9 mouse cellular contexts compared by ENCODE assay signal in genomic region chr3:131245766-131246578, GRCm38 (mm10). TPM values are rescaled to one million over a fixed set of nuclear protein-coding genes. Genes with fewer than 3 reads are reported as not detected.
DNase-seq lines count a peak whose midpoint lies in the region; ATAC-seq and TF ChIP-seq lines count a peak whose summit lies in the region.
"Had no signal": no experiment of that assay in that cellular context is flagged by ENCODE, and none has a peak within 500 bp of the region (broad histone marks: within the 10 kb centered on the region; RNA-seq: fewer than 3 reads in every experiment).

No protein-coding gene starts in this region.

- no peaks in the 10 kb centered on the region for H3K9me3 ChIP-seq in limb, embryonic 13.5 days
- H3K9me3 ChIP-seq in midbrain, postnatal 0 days (ENCODE audit: low read length) = no peaks in the 10 kb centered on the region
- no peaks in the 10 kb centered on the region for H3K9me3 ChIP-seq in stomach, embryonic 14.5 days (ENCODE audit: control insufficient read depth, low read depth, low read length)
- H3K9me3 ChIP-seq: embryonic facial prominence, embryonic 15.5 days had no signal

- intact Hi-C loops in heart, adult 2 months (cut with DNase I) = no loop called here

- DNase-seq in A20 (ENCODE audit: low read depth, low spot score) = peak; percentile 73
- peak; percentile 76 for DNase-seq in adrenal gland, adult 2 months
- peak; percentile 89 for DNase-seq in embryo, embryonic 10.5 days (ENCODE audit: low spot score)
- DNase-seq in heart, adult 2 months = peak; percentile 56 to 69
- peak; percentile 68 to 71 for DNase-seq in kidney, adult 8-10 months
- peak; percentile 89 for DNase-seq in midbrain, postnatal 0 days (ENCODE audit: low spot score)

- no peak for TF ChIP-seq POLR2A in heart, adult 2 months (IDR thresholded peaks at IDR 0.05; ENCODE audit: insufficient read depth, low read depth, low read length)

- no peaks in the 10 kb centered on the region for H3K79me2 ChIP-seq in heart, adult 2 months (replicated peaks; ENCODE audit: control insufficient read depth, insufficient read depth, low read length)

- 44% methylated on average over 11 of the region's 11 CpGs for WGBS in heart, adult 2 months
- WGBS in limb, embryonic 13.5 days = 57% methylated on average over 11 of the region's 11 CpGs
- 60% methylated on average over 11 of the region's 11 CpGs for WGBS in midbrain, postnatal 0 days
- 59% methylated on average over 11 of the region's 11 CpGs for WGBS in stomach, embryonic 14.5 days

- no peak overlapping the region for H3K4me2 ChIP-seq in limb, embryonic 13.5 days (replicated peaks)
- H3K4me2 ChIP-seq in midbrain, postnatal 0 days (ENCODE audit: low read depth, low read length, poor library complexity, severe bottlenecking) = no peak overlapping the region
- H3K4me2 ChIP-seq in stomach, embryonic 14.5 days (replicated peaks; ENCODE audit: low read depth, low read length) = no peak overlapping the region
- H3K4me2 ChIP-seq: embryonic facial prominence, embryonic 15.5 days had no signal

- H3K4me3 ChIP-seq in heart, adult 2 months = no peak overlapping the region
- no peak overlapping the region for H3K4me3 ChIP-seq in limb, embryonic 13.5 days
- H3K4me3 ChIP-seq in midbrain, postnatal 0 days (ENCODE audit: low read depth, low read length) = no peak overlapping the region
- H3K4me3 ChIP-seq in stomach, embryonic 14.5 days (ENCODE audit: low read depth, low read length) = no peak overlapping the region
- H3K4me3 ChIP-seq: embryonic facial prominence, embryonic 15.5 days had no signal

- no peak overlapping the region for H3K9ac ChIP-seq in heart, adult 2 months (ENCODE audit: low read depth, low read length)
- H3K9ac ChIP-seq in limb, embryonic 13.5 days = no peak overlapping the region
- no peak overlapping the region for H3K9ac ChIP-seq in midbrain, postnatal 0 days (replicated peaks; ENCODE audit: low read length, poor library complexity, severe bottlenecking)
- no peak overlapping the region for H3K9ac ChIP-seq in stomach, embryonic 14.5 days (replicated peaks; ENCODE audit: low read depth, low read length)
- H3K9ac ChIP-seq: embryonic facial prominence, embryonic 15.5 days had no signal

- peak overlapping the region; percentile 85 for H3K27ac ChIP-seq in heart, adult 2 months
- H3K27ac ChIP-seq in limb, embryonic 13.5 days = no peak overlapping the region
- H3K27ac ChIP-seq in midbrain, postnatal 0 days (ENCODE audit: low read depth, low read length) = no peak overlapping the region
- no peak overlapping the region for H3K27ac ChIP-seq in stomach, embryonic 14.5 days (ENCODE audit: low read length)
- H3K27ac ChIP-seq: embryonic facial prominence, embryonic 15.5 days had no signal

- H3K27me3 ChIP-seq in heart, adult 2 months (ENCODE audit: control insufficient read depth, insufficient read depth, low read length) = no peaks in the 10 kb centered on the region
- no peaks in the 10 kb centered on the region for H3K27me3 ChIP-seq in limb, embryonic 13.5 days
- H3K27me3 ChIP-seq in midbrain, postnatal 0 days (ENCODE audit: insufficient read depth, low read length) = no peaks in the 10 kb centered on the region
- no peaks in the 10 kb centered on the region for H3K27me3 ChIP-seq in stomach, embryonic 14.5 days (ENCODE audit: control insufficient read depth, insufficient read depth, low read length)
- H3K27me3 ChIP-seq: embryonic facial prominence, embryonic 15.5 days had no signal

- H3K36me3 ChIP-seq in heart, adult 2 months (ENCODE audit: control insufficient read depth, insufficient read depth, low read length) = no peaks in the 10 kb centered on the region
- H3K36me3 ChIP-seq in limb, embryonic 13.5 days = peaks cover 73% of the 10 kb centered on the region
- no peaks in the 10 kb centered on the region for H3K36me3 ChIP-seq in midbrain, postnatal 0 days (ENCODE audit: insufficient read depth, low read length)
- H3K36me3 ChIP-seq in stomach, embryonic 14.5 days (ENCODE audit: control insufficient read depth, insufficient read depth, low read length) = peaks cover 26% of the 10 kb centered on the region; the same call in 1 of the 2 replicates

- peaks cover 9% of the 10 kb centered on the region for H3K4me1 ChIP-seq in heart, adult 2 months (ENCODE audit: control insufficient read depth, insufficient read depth, low read length)
- H3K4me1 ChIP-seq in limb, embryonic 13.5 days = peaks cover 12% of the 10 kb centered on the region; the same call in 1 of the 2 replicates
- no peaks in the 10 kb centered on the region for H3K4me1 ChIP-seq in midbrain, postnatal 0 days (ENCODE audit: insufficient read depth, low read length)
- H3K4me1 ChIP-seq in stomach, embryonic 14.5 days (ENCODE audit: control insufficient read depth, insufficient read depth, low read length) = no peaks in the 10 kb centered on the region

- 0 out of 2 replicates have a peak, but pooled peaks have one; percentile 60 for ATAC-seq in limb, embryonic 13.5 days (ENCODE audit: low FRiP score, low read depth)
- ATAC-seq in midbrain, postnatal 0 days (ENCODE audit: low FRiP score) = peak; percentile 75
- peak; percentile 57; the same call in 1 of the 2 replicates for ATAC-seq in stomach, embryonic 14.5 days (ENCODE audit: insufficient number of reproducible peaks, insufficient read depth, low FRiP score, low read depth)

- TF ChIP-seq CTCF in heart, adult 2 months (IDR thresholded peaks at IDR 0.05) = peak; percentile 71
- peak; percentile 95 for TF ChIP-seq CTCF in midbrain, postnatal 0 days (IDR thresholded peaks at IDR 0.05)

- TF ChIP-seq EP300 in heart, adult 2 months (IDR thresholded peaks at IDR 0.05; ENCODE audit: insufficient read depth, low read depth, low read length) = peak; percentile 73; the same call in 1 of the 2 replicates

RNA-seq across cellular contexts. Expression of gene Hadh, which starts 25.9 kb away (rescaled TPM):
- 100 to 1,000 TPM; 456 to 509 TPM for total RNA-seq in adrenal gland, adult 2 months (2021)
- polyA plus RNA-seq in adrenal gland, adult 2 months (2012; rRNA removed) = 288 and 386 TPM in 2 replicates
- total RNA-seq in heart, adult 2 months (2021) = 100 to 1,000 TPM; 648 to 774 TPM
- polyA plus RNA-seq in heart, adult 2 months (2012; rRNA removed) = 619 and 842 TPM in 2 replicates
- polyA plus RNA-seq in limb, embryonic 13.5 days (2015; fragmentation: Nextera tagmentation; extraction: Ambion mirVana) = 112 and 118 TPM in 2 replicates
- total RNA-seq in midbrain, postnatal 0 days (2014; rRNA removed) = 18.9 and 21.5 TPM in 2 replicates
- 32.2 and 35.1 TPM in 2 replicates for polyA plus RNA-seq in midbrain, postnatal 0 days (2015; fragmentation: Nextera tagmentation; extraction: Ambion mirVana)
- 139 and 146 TPM in 2 replicates for polyA plus RNA-seq in stomach, embryonic 14.5 days (2014; fragmentation: Nextera tagmentation; extraction: Ambion mirVana)

RNA-seq across cellular contexts. Expression of gene Cyp2u1, which starts 57.1 kb away (rescaled TPM):
- total RNA-seq in adrenal gland, adult 2 months (2021) = 10 to 100 TPM; 14.4 to 24.0 TPM
- 14.2 and 17.2 TPM in 2 replicates for polyA plus RNA-seq in adrenal gland, adult 2 months (2012; rRNA removed)
- 10 to 100 TPM; 32.8 to 40.9 TPM for total RNA-seq in heart, adult 2 months (2021)
- 13.0 and 15.0 TPM in 2 replicates for polyA plus RNA-seq in heart, adult 2 months (2012; rRNA removed)
- polyA plus RNA-seq in limb, embryonic 13.5 days (2015; fragmentation: Nextera tagmentation; extraction: Ambion mirVana) = 2.5 and 2.6 TPM in 2 replicates
- total RNA-seq in midbrain, postnatal 0 days (2014; rRNA removed) = 15.2 and 17.6 TPM in 2 replicates
- 14.0 and 14.3 TPM in 2 replicates for polyA plus RNA-seq in midbrain, postnatal 0 days (2015; fragmentation: Nextera tagmentation; extraction: Ambion mirVana)
- 2.3 and 3.0 TPM in 2 replicates for polyA plus RNA-seq in stomach, embryonic 14.5 days (2014; fragmentation: Nextera tagmentation; extraction: Ambion mirVana)
